Mouse (Mus musculus): Measurements from ENCODE around the gene Rxfp3. TPM values are rescaled to one million over a fixed set of nuclear protein-coding genes. Genes with fewer than 3 reads are reported as not detected.
A peak's percentile ranks its signal among the peaks of the same experiment; 100 is the strongest.
"Not testable (repeated sequence)": the region's sequence is repeated elsewhere in the genome, so short reads cannot be mapped to it uniquely, and the experiment has no call there.

Gene Rxfp3
- total RNA-seq, 2 experiments from 2014 or later, result 0.12 to 0.17 TPM

GRCm38 (mm10) chr15:11036535-11037375, 1.0 kb downstream of the Rxfp3 start:
- intact Hi-C loops (cut with DNase I), result loop anchor here (2.0 kb wide), 1 partner anchor 116 kb away; no protein-coding TSS in a partner anchor
- peak in 1 of 2 experiments; percentile 9 for DNase-seq

DNA sequence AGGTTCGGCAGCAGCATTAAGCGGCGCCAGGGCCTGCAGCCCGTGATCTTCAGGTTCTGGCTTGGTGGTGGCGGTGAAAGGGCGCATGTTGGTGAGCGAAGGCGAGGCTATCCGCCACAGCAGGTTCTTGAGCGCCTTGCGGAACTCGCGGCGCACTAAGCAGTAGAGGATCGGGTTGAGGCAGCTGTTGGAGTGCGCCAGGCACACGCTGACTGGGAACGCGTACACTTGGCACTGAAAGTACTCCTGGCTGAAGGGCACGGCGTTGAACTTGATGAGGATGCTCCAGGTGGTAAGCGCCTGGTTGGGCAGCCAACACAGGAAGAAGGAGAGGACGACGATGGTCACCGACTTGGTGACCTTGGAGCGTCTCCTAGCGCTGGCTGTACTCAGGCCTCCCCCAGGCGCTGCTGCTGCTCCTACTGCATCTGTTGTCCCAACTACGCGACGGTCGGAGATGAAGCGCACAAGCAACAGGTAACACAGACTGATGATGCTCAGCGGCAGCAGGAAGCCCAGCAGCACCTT, 1.8 kb downstream of the Rxfp3 start:
- intact Hi-C loops (cut with DNase I), result loop anchor here (2.0 kb wide), 1 partner anchor 115 kb away; no protein-coding TSS in a partner anchor
- DNase-seq, result peak in 1 of 2 experiments; percentile 10

DNA sequence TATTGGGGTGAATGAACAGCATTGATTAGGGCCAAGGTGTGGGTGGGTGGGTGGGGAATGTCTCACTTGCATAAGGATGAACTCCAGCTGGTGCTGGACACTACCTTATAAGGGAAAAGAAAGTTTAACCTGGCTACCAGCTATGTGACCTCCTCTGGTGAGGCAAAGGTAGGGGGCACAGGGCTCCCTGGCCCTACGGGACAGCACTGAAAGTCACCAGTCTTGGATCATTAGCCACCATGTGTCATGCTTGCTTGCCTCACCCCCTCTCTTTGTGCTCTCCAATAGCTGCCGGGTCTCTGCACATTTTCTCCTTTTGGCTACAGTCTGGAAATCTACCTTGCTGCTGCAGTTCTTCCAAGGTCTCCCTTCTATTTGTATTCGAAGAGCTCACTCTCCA, 7.6 kb downstream of the Rxfp3 start:
- DNase-seq, result no peak
- intact Hi-C loops (cut with DNase I), result no loop called here

GRCm38 (mm10) chr15:11026801-11027561, 10.8 kb downstream of the Rxfp3 start:
- intact Hi-C loops (cut with DNase I), result no loop called here
- no peak for DNase-seq

DNA sequence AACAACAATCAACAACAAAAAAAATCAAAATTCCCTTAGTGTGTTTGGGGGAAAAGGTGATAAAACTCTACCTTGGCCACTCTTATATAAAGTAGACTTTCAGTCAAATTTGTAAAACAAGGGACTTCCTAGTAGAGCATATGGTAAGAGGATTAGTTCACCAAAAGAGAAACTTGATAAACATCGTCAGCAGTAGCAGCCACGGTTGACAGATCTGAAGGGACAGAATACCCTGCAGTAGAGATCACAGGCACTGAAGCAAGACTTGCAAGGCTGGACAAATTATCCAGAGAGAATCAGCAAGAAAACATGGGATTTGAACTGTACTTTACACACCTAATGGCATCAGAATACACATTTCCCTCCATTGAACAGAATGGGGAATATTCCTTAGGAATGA, 22.9 kb downstream of the Rxfp3 start:
- intact Hi-C loops (cut with DNase I), result no loop called here
- DNase-seq, result no peak

GRCm38 (mm10) chr15:11010976-11011548, 26.7 kb downstream of the Rxfp3 start:
- DNase-seq, result no peak
- intact Hi-C loops (cut with DNase I), result no loop called here

- no peak for DNase-seq
- intact Hi-C loops (cut with DNase I), result no loop called here
Observed at GRCm38 (mm10) chr15:11008756-11009155, 29.0 kb downstream of the Rxfp3 start.

- intact Hi-C loops (cut with DNase I), result no loop called here
- no peak for DNase-seq
Observed at GRCm38 (mm10) chr15:11004646-11005045, 33.1 kb downstream of the Rxfp3 start.

DNA sequence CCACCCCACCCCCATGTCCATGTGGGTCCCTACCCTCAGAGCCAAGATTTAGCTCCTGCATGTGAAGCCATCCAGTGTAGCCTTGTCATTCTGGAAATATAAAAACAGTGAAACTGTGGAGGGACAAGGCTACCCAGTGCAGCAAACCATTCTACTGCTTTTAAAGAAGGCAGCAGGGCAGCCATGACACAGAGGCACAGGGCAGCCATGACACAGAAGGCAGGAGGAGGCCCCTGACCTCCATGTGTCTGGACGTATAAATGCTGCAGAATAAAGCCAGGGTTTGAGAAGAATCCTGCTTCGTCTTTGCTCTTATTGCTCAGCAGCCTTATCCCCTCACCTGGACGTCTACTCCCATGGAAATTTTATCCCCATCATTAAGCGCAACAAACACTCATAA, 34.0 kb downstream of the Rxfp3 start:
- intact Hi-C loops (cut with DNase I), result no loop called here
- no peak for DNase-seq

GRCm38 (mm10) chr15:11000421-11000820, 37.4 kb downstream of the Rxfp3 start, which contains the start of gene Slc45a2:
Gene Slc45a2 (plus strand): TSS chr15:11000721.
- intact Hi-C loops (cut with DNase I), result no loop called here
- no peak for DNase-seq

DNA sequence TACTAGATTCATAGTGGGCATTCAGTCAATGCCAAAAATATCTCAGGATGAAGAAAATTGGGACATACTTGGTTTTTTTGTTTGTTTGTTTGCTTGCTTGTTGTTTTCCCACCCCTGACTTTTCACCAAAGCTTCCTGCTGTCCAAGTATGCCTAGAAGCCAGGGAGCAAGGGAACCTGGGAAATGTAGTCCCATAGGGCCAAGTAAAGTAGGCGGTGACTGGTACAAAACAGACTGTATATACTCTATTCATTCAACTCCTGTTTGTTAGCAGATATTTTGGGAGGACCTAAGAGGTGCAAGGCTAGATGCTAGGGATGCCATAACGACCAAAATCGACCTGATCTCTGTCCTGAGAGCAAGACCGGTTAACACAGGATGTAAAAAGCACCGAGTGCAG, 38.0 kb downstream of the Rxfp3 start:
- DNase-seq, result peak; percentile 10 to 15
- intact Hi-C loops (cut with DNase I), result no loop called here

DNA sequence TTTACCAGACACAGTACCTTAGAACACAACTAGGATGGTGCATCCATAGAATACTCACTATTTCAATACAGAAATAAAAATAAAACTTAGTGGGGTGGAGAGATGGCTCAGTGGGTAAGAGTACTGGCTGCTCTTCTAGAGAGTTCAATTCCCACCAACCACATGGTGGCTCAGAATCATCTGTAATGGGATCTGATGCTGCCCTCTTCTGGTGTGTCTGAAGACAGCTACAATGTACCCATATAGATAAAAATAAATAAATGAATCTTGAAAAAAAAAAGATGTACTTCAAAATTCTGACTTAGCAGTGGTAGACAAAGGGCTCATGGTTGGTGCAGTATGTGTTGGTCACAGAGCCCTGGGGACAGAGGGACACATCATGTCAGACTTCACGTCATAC, 46.2 kb downstream of the Rxfp3 start:
- intact Hi-C loops (cut with DNase I), result no loop called here
- no peak for DNase-seq

DNA sequence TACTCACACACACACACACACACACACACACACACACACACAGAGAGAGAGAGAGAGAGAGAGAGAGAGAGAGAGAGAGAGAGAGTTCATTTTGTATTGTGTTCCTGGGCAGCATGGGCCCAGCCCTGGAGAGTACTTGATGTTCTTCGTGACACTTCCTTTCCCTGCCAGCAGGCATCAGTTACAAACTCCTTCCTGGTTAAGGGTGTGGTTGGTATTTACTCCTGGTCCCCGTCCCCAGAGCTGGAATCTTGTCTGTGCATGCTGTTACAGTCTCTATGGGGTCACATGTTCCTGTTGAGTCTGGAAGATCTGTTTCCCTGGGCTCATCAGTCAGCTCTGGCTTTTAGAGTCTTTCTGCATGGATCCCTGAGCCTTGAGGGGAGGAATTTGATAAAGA, 47.4 kb downstream of the Rxfp3 start:
- no peak for DNase-seq
- intact Hi-C loops (cut with DNase I), result no loop called here

DNA sequence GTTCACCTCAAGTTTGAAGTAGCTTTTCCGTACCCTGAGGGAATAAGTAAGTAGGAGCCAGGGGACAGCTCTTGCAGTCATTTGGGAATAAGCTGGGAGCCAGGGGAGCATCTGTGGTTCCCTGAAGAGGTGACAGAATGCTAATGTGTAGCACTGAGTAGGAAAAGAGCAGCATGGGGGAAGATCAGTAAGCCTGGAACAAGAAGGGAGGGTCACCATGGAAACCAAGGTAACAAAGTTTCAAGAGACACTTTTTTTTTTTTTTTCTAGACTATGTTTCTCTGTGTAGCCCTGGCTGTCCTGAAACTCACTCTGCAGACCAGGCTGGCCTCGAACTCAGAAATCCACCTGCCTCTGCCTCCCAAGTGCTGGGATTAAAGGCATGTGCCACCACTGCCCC, 51.3 kb downstream of the Rxfp3 start:
- DNase-seq; intact Hi-C loops (cut with DNase I): not testable (repeated sequence)

DNA sequence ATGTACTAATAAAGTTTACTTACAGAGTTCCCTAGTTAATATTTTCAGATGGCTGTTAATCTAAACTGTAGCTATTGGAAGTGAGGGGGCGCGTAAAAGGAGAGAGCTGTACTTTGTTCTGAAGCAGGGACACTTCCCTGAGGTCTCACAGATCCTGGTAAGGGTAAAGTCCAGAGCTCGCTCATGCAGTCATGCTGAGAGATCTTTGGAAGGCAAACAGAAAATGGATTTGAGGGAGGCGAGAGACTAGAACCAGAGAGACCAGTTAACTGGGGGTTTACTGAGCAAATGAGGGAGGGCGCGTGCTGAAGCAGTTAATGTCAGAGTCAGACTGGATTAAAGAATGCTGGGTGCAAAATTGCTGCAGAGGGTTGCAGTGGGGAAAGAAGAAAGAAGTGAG, 52.0 kb downstream of the Rxfp3 start:
- no peak for DNase-seq
- intact Hi-C loops (cut with DNase I), result no loop called here

Other genes with a start within 250 kb of the Rxfp3 start
- gene C1qtnf3, start 85.7 kb downstream of the Rxfp3 start, total RNA-seq (2021), result 1 to 10 TPM in 1 of 2 experiments, under 1 TPM in 1; 0.60 to 1.1 TPM
- 10 to 100 TPM; 19.4 to 21.2 TPM for gene Amacr, start 56.2 kb downstream of the Rxfp3 start, total RNA-seq (2021)
- not detected for gene Slc45a2, start 37.3 kb downstream of the Rxfp3 start, total RNA-seq (2021)
- 10 to 100 TPM; 23.2 to 24.0 TPM for gene Adamts12, start 26.8 kb upstream of the Rxfp3 start, total RNA-seq (2021)

Measured in heart, postnatal 10 days (tissue).